Mouse (Mus musculus) neural tube, embryonic 14.5 days (tissue): ENCODE measurements around the gene Gria4. TPM values are rescaled to one million over a fixed set of nuclear protein-coding genes. Genes with fewer than 3 reads are reported as not detected.
"Not testable (repeated sequence)": the region's sequence is repeated elsewhere in the genome, so short reads cannot be mapped to it uniquely, and the experiment has no call there.

ENCODE experiments used
- ATAC-seq: fragments of 200-750 bp; cut with Nextera tagmentation; 2 replicates; pipeline ENCODE4 v1.8.0; 2017; ENCODE audit warnings: low read depth, mild to moderate bottlenecking, moderate TSS enrichment, moderate library complexity
- H3K27ac ChIP-seq: fragments of 300-500 bp; sonication (generic); 2 replicates; pipeline ENCODE4 v1.5.1; 2014; ENCODE audit warnings: low read depth, mild to moderate bottlenecking, control low read depth, low read length, moderate library complexity, mixed read lengths
- H3K27me3 ChIP-seq: fragments of 300-500 bp; sonication (generic); 2 replicates; pipeline ENCODE4 v1.6.1; 2014; ENCODE audit warnings: low read length; ENCODE audit not compliant: control insufficient read depth, insufficient read depth
- H3K36me3 ChIP-seq: fragments of 300-500 bp; sonication (generic); 2 replicates; pipeline ENCODE4 v1.6.1; 2014; ENCODE audit warnings: low read length, mixed read lengths; ENCODE audit not compliant: control insufficient read depth, insufficient read depth
- H3K4me1 ChIP-seq: fragments of 300-500 bp; sonication (generic); 2 replicates; pipeline ENCODE4 v1.6.1; 2014; ENCODE audit warnings: low read length; ENCODE audit not compliant: control insufficient read depth, insufficient read depth
- H3K4me2 ChIP-seq: fragments of 300-500 bp; sonication (generic); 2 replicates; pipeline ENCODE4 v1.6.1; 2014; ENCODE audit warnings: mild to moderate bottlenecking, low read depth, low read length, control low read depth
- H3K4me3 ChIP-seq: fragments of 300-500 bp; sonication (generic); 2 replicates; pipeline ENCODE4 v1.5.1; 2014; ENCODE audit warnings: low read depth, low read length, control low read depth, mixed read lengths
- H3K9ac ChIP-seq: fragments of 300-500 bp; sonication (generic); replicated peaks from 2 replicates; pipeline ENCODE4 v1.6.1; 2014; ENCODE audit warnings: low read depth, mild to moderate bottlenecking, control low read depth, low read length, mixed read lengths
- H3K9me3 ChIP-seq: fragments of 300-500 bp; sonication (generic); 2 replicates; pipeline ENCODE4 v1.6.1; 2016; ENCODE audit warnings: low read length; ENCODE audit not compliant: control insufficient read depth
- WGBS: fragments of 180-500 bp; shearing (Covaris S2); extraction: QIAGEN DNeasy Blood & Tissue Kit; methylation state at CpG from one replicate; pipeline ENCODE4 v1.1.7; 2014; 5-methylcytosine and 5-hydroxymethylcytosine counted together
- polyA plus RNA-seq: library from polyadenylated mRNA; unstranded; fragments of >200 nt; fragmentation: Nextera tagmentation; extraction: Ambion mirVana; gene quantifications from 2 replicates; pipeline ENCODE4 v1.2.1, GENCODE M21; 2014

Gene Gria4
- 49.6 and 72.8 TPM in 2 replicates for polyA plus RNA-seq

DNA sequence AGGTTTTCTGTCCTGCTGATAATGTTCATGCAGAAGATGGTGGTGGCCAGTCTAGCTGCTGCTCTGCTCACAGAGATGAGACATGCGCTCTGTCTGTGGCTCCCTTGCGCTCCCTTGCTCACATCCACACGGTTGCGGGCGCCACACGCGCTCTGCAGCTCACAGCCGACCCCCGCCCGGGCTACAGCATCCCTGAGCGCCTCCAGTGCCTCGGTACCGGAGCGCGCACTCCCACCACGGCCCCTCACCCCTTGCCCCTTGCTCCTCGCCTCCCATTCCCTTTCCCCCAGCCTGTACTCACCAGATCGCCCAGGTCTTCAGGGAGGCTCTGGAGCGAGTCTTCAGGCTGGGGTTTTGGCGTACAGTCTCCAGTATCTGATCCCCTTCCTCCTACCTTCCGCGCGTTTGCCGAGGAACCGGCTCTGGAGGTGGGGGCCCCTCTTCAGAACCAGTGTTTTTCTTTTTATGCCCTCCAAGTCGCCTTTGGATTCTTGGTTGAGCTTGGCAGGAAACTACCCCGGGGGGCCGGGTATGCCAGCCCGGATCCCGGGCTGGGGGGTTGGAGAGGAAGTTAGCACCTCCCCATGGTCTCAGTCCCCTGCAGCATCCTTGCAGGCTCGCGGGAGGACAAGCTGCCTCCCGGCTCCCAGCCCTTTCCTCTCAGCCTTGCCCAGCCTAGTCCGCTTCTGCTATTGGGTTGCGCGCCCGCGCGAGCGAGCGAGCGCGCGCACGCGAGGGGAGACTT lies at the start of gene Gria4:
TSS of gene Gria4 (minus strand) at position 691 of the 745 bp plus-strand sequence.
- under 1% methylated on average over 46 of the region's 46 CpGs for WGBS
- Histone ChIP-seq H3K9me3 (no peaks in the 10 kb centered on the region), H3K4me2 (peak within 1 kb of the TSS; percentile 41), H3K27ac (peak within 1 kb of the TSS; percentile 80), H3K36me3 (no peaks in the 10 kb centered on the region), H3K4me3 (peak within 1 kb of the TSS; percentile 46), H3K27me3 (no peaks in the 10 kb centered on the region), H3K9ac (peak within 1 kb of the TSS; percentile 61), H3K4me1 (no peaks in the 10 kb centered on the region)
- peak; percentile 97 for ATAC-seq

DNA sequence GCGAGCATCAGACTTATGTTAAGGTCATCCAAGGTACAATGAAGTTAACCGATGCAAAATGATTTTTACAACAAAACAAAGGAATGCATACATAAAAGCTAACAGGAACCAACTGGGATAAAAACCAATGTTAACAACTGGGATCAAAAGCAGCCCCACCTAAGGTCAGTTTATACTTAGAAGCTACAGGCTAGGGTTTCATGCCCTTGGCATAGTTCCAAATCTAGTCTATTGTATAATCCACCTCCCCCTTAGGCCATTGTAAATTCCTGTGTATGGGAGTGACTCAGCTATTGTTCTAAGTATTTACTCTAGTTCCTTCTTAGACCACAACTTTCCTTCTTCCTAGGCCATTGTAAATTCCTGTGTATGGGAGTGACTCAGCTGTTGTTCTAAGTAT lies 14.9 kb upstream of the Gria4 start:
- H3K36me3 ChIP-seq, H3K4me1 ChIP-seq, H3K27ac ChIP-seq, ATAC-seq, H3K9ac ChIP-seq, H3K27me3 ChIP-seq, H3K4me2 ChIP-seq, H3K9me3 ChIP-seq, H3K4me3 ChIP-seq: not testable (repeated sequence)
- 86% methylated on average over 2 of the region's 2 CpGs for WGBS

DNA sequence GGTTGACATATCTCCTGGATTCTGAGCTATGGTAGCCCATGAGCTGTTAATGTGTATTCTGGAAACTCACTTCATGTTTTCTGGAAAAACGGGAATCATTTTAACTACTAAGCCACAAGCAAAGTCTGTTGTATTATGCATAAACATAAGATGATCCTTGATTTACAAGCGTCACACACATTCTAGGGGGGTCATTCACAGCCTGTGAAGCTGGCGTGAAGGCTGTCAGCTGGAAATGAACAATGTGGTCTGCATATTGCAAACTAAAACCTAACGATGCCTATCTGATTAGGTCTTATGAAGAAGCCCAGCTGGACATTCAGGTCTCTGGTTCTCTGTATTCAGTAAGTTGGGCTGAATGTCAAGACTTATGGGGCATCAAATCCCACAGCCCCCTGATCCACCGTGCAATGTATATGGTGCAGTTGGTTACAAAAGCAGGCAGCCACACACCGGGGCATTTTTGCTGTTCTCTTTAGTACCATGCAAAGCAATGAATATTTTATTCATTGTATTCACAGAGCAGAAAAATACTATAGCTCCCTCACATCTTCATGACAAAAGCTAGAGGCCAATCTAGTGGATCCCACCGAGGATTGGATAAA lies 7.2 kb upstream of the Gria4 start:
- H3K9me3 ChIP-seq, result no peaks in the 10 kb centered on the region
- H3K27ac ChIP-seq, result no peak overlapping the region
- H3K9ac ChIP-seq, result no peak overlapping the region
- H3K4me1 ChIP-seq, result no peaks in the 10 kb centered on the region
- no peaks in the 10 kb centered on the region for H3K36me3 ChIP-seq
- no peaks in the 10 kb centered on the region for H3K27me3 ChIP-seq
- no peak overlapping the region for H3K4me2 ChIP-seq
- ATAC-seq, result peak; percentile 65
- 34% methylated on average over 7 of the region's 7 CpGs for WGBS
- no peak overlapping the region for H3K4me3 ChIP-seq

DNA sequence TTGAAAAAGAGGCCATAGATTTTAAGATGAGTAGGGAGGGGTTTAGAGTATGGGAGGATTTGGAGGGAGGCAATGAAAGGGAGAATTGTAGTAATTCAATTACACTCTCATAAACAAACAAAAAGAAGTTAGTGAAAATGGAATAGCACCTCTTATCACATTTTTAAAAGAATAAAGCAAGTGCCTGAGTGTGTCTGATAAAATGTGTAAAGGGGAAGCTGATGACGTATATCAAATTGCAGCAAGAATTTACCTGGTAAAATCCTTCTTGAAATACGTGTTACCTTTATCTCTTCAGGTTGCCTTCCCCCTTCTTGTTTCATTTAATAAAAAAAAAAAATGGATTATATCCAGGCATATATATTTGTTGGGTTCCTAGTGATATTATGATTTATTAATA lies 1.4 kb upstream of the Gria4 start:
- WGBS, result 87% methylated on average over 2 of the region's 2 CpGs
- ATAC-seq, result no peak
- H3K36me3 ChIP-seq, result no peaks in the 10 kb centered on the region
- H3K9ac ChIP-seq, result no peak overlapping the region
- H3K27ac ChIP-seq, result no peak overlapping the region
- no peaks in the 10 kb centered on the region for H3K4me1 ChIP-seq
- no peak overlapping the region for H3K4me3 ChIP-seq
- no peaks in the 10 kb centered on the region for H3K27me3 ChIP-seq
- no peak overlapping the region for H3K4me2 ChIP-seq
- H3K9me3 ChIP-seq, result no peaks in the 10 kb centered on the region

DNA sequence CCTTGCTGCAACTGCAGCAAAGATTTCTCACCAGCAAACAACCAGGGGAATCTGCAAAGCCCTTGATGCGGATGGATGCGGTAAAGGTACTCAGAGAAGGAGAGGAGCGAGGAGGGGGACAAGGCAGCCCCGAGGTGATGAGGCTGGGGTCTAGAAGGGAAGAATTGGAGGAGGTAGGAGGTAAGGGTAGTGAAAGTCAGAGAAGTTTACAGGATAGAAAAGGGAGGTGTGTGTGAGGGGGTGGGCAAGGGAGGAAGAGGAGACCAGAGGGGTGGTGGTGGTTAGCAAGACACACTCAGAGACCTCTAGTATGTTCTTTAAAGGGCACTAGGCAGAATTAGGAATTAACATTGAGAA lies 233 bp upstream of the Gria4 start:
- H3K9me3 ChIP-seq, result no peaks in the 10 kb centered on the region
- H3K4me2 ChIP-seq, result peak overlapping the region; percentile 41
- peak overlapping the region; percentile 80 for H3K27ac ChIP-seq
- H3K9ac ChIP-seq, result peak overlapping the region; percentile 61
- WGBS, result 1% methylated on average over 4 of the region's 4 CpGs
- no peaks in the 10 kb centered on the region for H3K36me3 ChIP-seq
- H3K4me3 ChIP-seq, result peak overlapping the region; percentile 46
- H3K27me3 ChIP-seq, result no peaks in the 10 kb centered on the region
- H3K4me1 ChIP-seq, result no peaks in the 10 kb centered on the region
- no peak; the same call in 1 of the 2 replicates for ATAC-seq

DNA sequence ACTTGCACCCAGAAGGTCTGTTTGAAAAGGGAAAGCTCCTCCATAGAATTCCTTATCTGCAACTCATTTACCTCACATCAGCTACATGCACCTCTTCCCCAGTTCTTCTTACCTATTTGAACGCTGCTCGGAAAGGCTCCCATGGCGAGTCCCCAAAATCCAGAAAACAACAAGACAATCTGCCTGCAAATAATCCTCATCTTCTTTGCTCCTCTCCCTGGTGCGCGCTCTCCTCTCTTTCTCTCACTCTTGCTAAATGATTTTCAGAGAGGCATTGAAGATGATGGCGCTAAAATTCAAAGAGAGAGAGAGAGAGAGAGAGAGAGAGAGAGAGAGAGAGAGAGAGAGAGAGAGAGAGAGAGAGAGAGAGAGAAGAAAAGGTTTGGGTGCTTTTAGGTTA lies 959 bp downstream of the Gria4 start:
- H3K9ac ChIP-seq, result peak overlapping the region; percentile 61
- peak overlapping the region; percentile 23; the same call in 1 of the 2 replicates for H3K27ac ChIP-seq
- no peaks in the 10 kb centered on the region for H3K4me1 ChIP-seq
- H3K36me3 ChIP-seq, result no peaks in the 10 kb centered on the region
- 3% methylated on average over 6 of the region's 6 CpGs for WGBS
- H3K4me3 ChIP-seq, result peak overlapping the region; percentile 46
- no peak for ATAC-seq
- no peaks in the 10 kb centered on the region for H3K27me3 ChIP-seq
- no peaks in the 10 kb centered on the region for H3K9me3 ChIP-seq
- H3K4me2 ChIP-seq, result peak overlapping the region; percentile 41

DNA sequence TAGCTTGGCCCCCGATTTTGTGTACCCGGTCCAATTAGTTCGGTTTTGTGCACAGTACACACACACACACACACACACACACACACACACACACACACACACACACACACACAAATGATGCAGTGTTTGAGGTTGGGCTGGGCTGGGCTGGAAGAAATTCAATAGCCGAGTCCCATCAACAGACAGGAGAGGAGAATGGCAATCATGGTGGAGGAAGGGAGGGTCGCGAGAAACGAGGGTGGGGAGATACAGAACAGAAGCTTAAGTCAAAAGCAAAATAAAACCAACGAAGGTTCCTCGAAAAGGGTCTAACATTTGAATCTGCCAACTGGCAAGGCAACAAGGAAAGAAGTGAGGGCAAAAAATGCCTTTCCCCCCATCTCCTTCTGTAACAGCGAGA lies 1.6 kb downstream of the Gria4 start:
- Histone ChIP-seq H3K4me2 (peak overlapping the region; percentile 41), H3K4me1 (no peaks in the 10 kb centered on the region), H3K4me3 (peak overlapping the region; percentile 46), H3K9me3 (no peaks in the 10 kb centered on the region), H3K9ac (peak overlapping the region; percentile 61), H3K27ac (peak overlapping the region; percentile 41), H3K27me3 (no peaks in the 10 kb centered on the region), H3K36me3 (no peaks in the 10 kb centered on the region)
- 33% methylated on average over 10 of the region's 10 CpGs for WGBS
- no peak for ATAC-seq

DNA sequence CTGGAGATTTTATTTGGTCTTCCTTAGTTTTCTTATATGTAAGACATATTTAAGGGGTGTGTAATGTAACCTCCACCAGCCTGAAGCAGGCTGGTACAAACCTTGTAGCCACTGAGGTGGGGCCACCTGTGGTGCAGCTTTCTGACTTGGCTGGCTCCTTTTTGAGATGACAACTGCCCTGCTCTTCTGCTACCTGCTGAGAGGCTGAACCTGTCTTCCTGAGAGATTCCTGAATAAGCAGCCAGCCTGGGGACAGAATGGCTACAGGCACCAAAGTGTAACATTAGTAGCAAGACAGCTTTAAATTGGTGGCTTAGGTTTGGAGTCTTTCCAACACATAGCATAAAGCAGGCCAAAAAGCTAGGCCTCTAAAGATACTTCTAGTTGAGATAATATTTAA lies 46.6 kb downstream of the Gria4 start:
- H3K4me3 ChIP-seq, H3K4me2 ChIP-seq, H3K4me1 ChIP-seq, H3K27me3 ChIP-seq, H3K9ac ChIP-seq, H3K36me3 ChIP-seq, ATAC-seq, H3K27ac ChIP-seq, H3K9me3 ChIP-seq: not testable (repeated sequence)

DNA sequence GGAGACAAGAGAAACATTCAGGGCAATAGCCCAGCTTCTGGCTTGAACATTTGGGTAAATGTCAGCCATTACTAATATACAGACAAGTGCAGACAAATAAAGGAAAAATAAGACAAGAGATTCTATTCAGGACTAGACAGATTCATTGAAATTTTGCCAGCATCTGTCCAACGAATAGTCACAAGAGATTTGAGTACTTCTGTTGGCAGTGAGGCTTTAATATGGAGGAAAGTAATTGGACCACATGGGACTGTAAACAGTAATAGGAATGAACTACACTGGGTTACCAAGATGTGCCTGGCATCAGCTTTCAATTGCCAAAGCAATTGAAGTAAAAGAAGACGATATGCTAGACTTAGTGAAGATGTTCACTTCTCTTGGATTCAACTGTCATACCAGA lies 81.9 kb downstream of the Gria4 start:
- no peaks in the 10 kb centered on the region for H3K36me3 ChIP-seq
- H3K4me1 ChIP-seq, result no peaks in the 10 kb centered on the region
- no peaks in the 10 kb centered on the region for H3K27me3 ChIP-seq
- no peak overlapping the region for H3K27ac ChIP-seq
- no peak for ATAC-seq
- no peaks in the 10 kb centered on the region for H3K9me3 ChIP-seq
- H3K4me2 ChIP-seq, result no peak overlapping the region
- H3K9ac ChIP-seq, result no peak overlapping the region
- WGBS, result 65% methylated on average over 2 of the region's 2 CpGs
- H3K4me3 ChIP-seq, result no peak overlapping the region
